Mouse (Mus musculus) spleen, adult 2 months (tissue): ENCODE data around the gene Nlrc5. TPM values are rescaled to one million over a fixed set of nuclear protein-coding genes. Genes with fewer than 3 reads are reported as not detected.

ENCODE experiments used
- DNase-seq, 2 experiments: peaks; one replicate each; pipeline versions ENCODE4 v3.0.0 to v3.0.0-alpha.2; 2012 to 2021; ENCODE audit warnings: low spot score in 2 of 2, low read depth in 1 of 2
- H3K27ac ChIP-seq: fragments of 200-500 bp; 2 replicates; pipeline ENCODE4 v1.5.1; 2012; ENCODE audit warnings: low read length, inconsistent platforms; ENCODE audit not compliant: insufficient read depth
- H3K27me3 ChIP-seq: fragments of 200-500 bp; 2 replicates; pipeline ENCODE4 v1.6.1; 2012; ENCODE audit warnings: mild to moderate bottlenecking, moderate library complexity, low read length, inconsistent platforms; ENCODE audit not compliant: control insufficient read depth, insufficient read depth
- H3K36me3 ChIP-seq: fragments of 200-500 bp; 2 replicates; pipeline ENCODE4 v1.6.1; 2012; ENCODE audit warnings: mild to moderate bottlenecking, low read length, inconsistent platforms; ENCODE audit not compliant: control insufficient read depth, insufficient read depth
- H3K4me1 ChIP-seq: fragments of 200-500 bp; 2 replicates; pipeline ENCODE4 v1.6.1; 2011; ENCODE audit warnings: inconsistent platforms; ENCODE audit not compliant: control insufficient read depth, insufficient read depth, insufficient read length
- H3K4me3 ChIP-seq: fragments of 200-500 bp; 2 replicates; pipeline ENCODE4 v1.5.1; 2011; ENCODE audit warnings: mild to moderate bottlenecking, inconsistent platforms; ENCODE audit not compliant: insufficient read depth, insufficient read length; ENCODE audit errors: extremely low read depth
- CTCF ChIP-seq: fragments of 200-500 bp; IDR thresholded peaks from 2 replicates; pipeline ENCODE4 v1.5.1; 2011; ENCODE audit warnings: mild to moderate bottlenecking, inconsistent platforms; ENCODE audit not compliant: insufficient read depth, insufficient read length, insufficient replicate concordance; ENCODE audit errors: extremely low read depth
- POLR2A ChIP-seq: fragments of 200-500 bp; IDR thresholded peaks from 2 replicates; pipeline ENCODE4 v1.6.1; 2011; ENCODE audit warnings: low read depth, low read length, inconsistent platforms
- WGBS: fragments of 180-500 bp; shearing (Covaris S2); methylation state at CpG from one replicate; pipeline ENCODE4 v1.1.7; 2018; 5-methylcytosine and 5-hydroxymethylcytosine counted together
- polyA plus RNA-seq: library from polyadenylated mRNA; depleted of rRNA; stranded (reverse); fragments of >200 nt; gene quantifications from 2 replicates; pipeline ENCODE4 v1.2.3, GENCODE M21; 2012; rRNA removed

Gene Nlrc5
- polyA plus RNA-seq, result 47.3 and 58.1 TPM in 2 replicates

GRCm38 (mm10) chr8:94433981-94434466, at the start of gene Nlrc5:
Gene Nlrc5, plus strand, starts transcription at chr8:94434356.
- DNase-seq, result peak; percentile 73 to 88
- H3K27ac ChIP-seq, result peak within 1 kb of the TSS; percentile 76

GRCm38 (mm10) chr8:94385506-94386213, 48.5 kb upstream of the Nlrc5 start:
- DNase-seq, result no peak
- H3K4me1 ChIP-seq, result peaks cover 6% of the 10 kb centered on the region; the same call in 1 of the 2 replicates
- H3K27ac ChIP-seq, result peak overlapping the region; percentile 96
- TF ChIP-seq CTCF (no peak), POLR2A (no peak)
- 28% methylated on average over 20 of the region's 20 CpGs for WGBS
- peak overlapping the region; percentile 88 for H3K4me3 ChIP-seq
- H3K36me3 ChIP-seq, result peaks cover 10% of the 10 kb centered on the region
- H3K27me3 ChIP-seq, result no peaks in the 10 kb centered on the region

More at GRCm38 (mm10) chr8:94433981-94434466, at the start of gene Nlrc5:
- Histone ChIP-seq H3K4me1 (peaks cover 24% of the 10 kb centered on the region; the same call in 1 of the 2 replicates), H3K36me3 (no peaks in the 10 kb centered on the region), H3K4me3 (peak within 1 kb of the TSS; percentile 64), H3K27me3 (no peaks in the 10 kb centered on the region)
- peak; percentile 39; the same call in 1 of the 2 replicates for TF ChIP-seq POLR2A
- no peak for TF ChIP-seq CTCF
- under 1% methylated on average over 29 of the region's 29 CpGs for WGBS

- Histone ChIP-seq H3K36me3 (peaks cover 18% of the 10 kb centered on the region), H3K27ac (peak within 1 kb of the TSS; percentile 98), H3K27me3 (no peaks in the 10 kb centered on the region), H3K4me1 (peaks cover 4% of the 10 kb centered on the region; the same call in 1 of the 2 replicates), H3K4me3 (peak within 1 kb of the TSS; percentile 93)
- under 1% methylated on average over 65 of the region's 65 CpGs for WGBS
- no peak for TF ChIP-seq CTCF
- TF ChIP-seq POLR2A, result peak; percentile 80
- DNase-seq, result peak; percentile 90 to 98
Measured at GRCm38 (mm10) chr8:94386214-94387026, 47.7 kb upstream of the Nlrc5 start, which contains the start of gene Herpud1. Gene Herpud1, plus strand, starts transcription at chr8:94386438.

GRCm38 (mm10) chr8:94387027-94387684, 47.0 kb upstream of the Nlrc5 start:
- peak; percentile 57 to 60 for DNase-seq
- Histone ChIP-seq H3K27ac (peak overlapping the region; percentile 98), H3K4me1 (peaks cover 4% of the 10 kb centered on the region; the same call in 1 of the 2 replicates), H3K4me3 (peak overlapping the region; percentile 93), H3K36me3 (peaks cover 25% of the 10 kb centered on the region), H3K27me3 (no peaks in the 10 kb centered on the region)
- WGBS, result under 1% methylated on average over 25 of the region's 25 CpGs
- TF ChIP-seq POLR2A, result peak; percentile 33; the same call in 1 of the 2 replicates
- TF ChIP-seq CTCF, result no peak

- no peak for DNase-seq
- TF ChIP-seq CTCF (no peak), POLR2A (no peak)
- WGBS, result 15% methylated on average over 6 of the region's 6 CpGs
- Histone ChIP-seq H3K4me3 (peak overlapping the region; percentile 93), H3K4me1 (peaks cover 4% of the 10 kb centered on the region; the same call in 1 of the 2 replicates), H3K27ac (peak overlapping the region; percentile 76), H3K27me3 (no peaks in the 10 kb centered on the region), H3K36me3 (peaks cover 32% of the 10 kb centered on the region)
Measured at GRCm38 (mm10) chr8:94387785-94388184, 46.4 kb upstream of the Nlrc5 start.

- TF ChIP-seq CTCF (no peak), POLR2A (no peak)
- DNase-seq, result no peak
- 56% methylated on average over 6 of the region's 6 CpGs for WGBS
- no peak overlapping the region for H3K4me3 ChIP-seq
- no peaks in the 10 kb centered on the region for H3K27me3 ChIP-seq
- peaks cover 4% of the 10 kb centered on the region; the same call in 1 of the 2 replicates for H3K4me1 ChIP-seq
- no peak overlapping the region for H3K27ac ChIP-seq
- H3K36me3 ChIP-seq, result peaks cover 45% of the 10 kb centered on the region
Measured at GRCm38 (mm10) chr8:94389531-94389930, 44.6 kb upstream of the Nlrc5 start.
